Mouse (Mus musculus): ENCODE results near the gene Acaa1b. TPM values are rescaled to one million over a fixed set of nuclear protein-coding genes. Genes with fewer than 3 reads are reported as not detected.

The Acaa1b gene
- total and polyA plus RNA-seq, 2 experiments from 2014 or later: 2.1 to 2.7 TPM

DNA sequence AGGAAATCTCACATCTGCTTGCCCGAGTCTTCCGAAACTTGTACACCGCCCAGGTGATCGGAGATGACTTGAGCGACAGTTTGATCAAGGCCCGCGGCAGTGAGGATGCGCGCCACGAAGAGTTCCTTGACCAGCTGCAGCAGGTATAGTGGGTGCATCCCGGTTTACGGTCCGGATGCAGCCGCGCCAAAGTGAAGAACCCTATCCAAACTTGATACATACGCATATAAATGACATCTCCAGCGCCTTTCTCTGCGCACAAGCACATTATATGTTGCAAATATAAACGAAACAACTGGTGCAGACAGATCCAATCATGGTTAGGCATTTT, 54.1 kb downstream of the Acaa1b start:
- H3K27ac ChIP-seq (ENCODE audit: low read depth, low read length): no peak overlapping the region
- H3K4me1 ChIP-seq (ENCODE audit: insufficient read depth): peaks cover 4% of the 10 kb centered on the region; the same call in 1 of the 2 replicates
- H3K36me3 ChIP-seq (ENCODE audit: insufficient read depth): no peaks in the 10 kb centered on the region
- DNase-seq (no peak), ATAC-seq (no peak; the same call in 1 of the 2 replicates)
- H3K9ac ChIP-seq: peak overlapping the region; percentile 45
- WGBS: 3% methylated on average over 19 of the region's 19 CpGs
- H3K4me3 ChIP-seq (ENCODE audit: low read depth, low read length): peak overlapping the region; percentile 62
- H3K4me2 ChIP-seq (ENCODE audit: low read depth): peak overlapping the region; percentile 70
- H3K27me3 ChIP-seq (ENCODE audit: insufficient read depth, low read length): peaks cover 8% of the 10 kb centered on the region; the same call in 1 of the 2 replicates
- no peak for TF ChIP-seq CTCF (IDR thresholded peaks at IDR 0.05; ENCODE audit: low read depth)
- H3K9me3 ChIP-seq (ENCODE audit: low read length): no peaks in the 10 kb centered on the region

DNA sequence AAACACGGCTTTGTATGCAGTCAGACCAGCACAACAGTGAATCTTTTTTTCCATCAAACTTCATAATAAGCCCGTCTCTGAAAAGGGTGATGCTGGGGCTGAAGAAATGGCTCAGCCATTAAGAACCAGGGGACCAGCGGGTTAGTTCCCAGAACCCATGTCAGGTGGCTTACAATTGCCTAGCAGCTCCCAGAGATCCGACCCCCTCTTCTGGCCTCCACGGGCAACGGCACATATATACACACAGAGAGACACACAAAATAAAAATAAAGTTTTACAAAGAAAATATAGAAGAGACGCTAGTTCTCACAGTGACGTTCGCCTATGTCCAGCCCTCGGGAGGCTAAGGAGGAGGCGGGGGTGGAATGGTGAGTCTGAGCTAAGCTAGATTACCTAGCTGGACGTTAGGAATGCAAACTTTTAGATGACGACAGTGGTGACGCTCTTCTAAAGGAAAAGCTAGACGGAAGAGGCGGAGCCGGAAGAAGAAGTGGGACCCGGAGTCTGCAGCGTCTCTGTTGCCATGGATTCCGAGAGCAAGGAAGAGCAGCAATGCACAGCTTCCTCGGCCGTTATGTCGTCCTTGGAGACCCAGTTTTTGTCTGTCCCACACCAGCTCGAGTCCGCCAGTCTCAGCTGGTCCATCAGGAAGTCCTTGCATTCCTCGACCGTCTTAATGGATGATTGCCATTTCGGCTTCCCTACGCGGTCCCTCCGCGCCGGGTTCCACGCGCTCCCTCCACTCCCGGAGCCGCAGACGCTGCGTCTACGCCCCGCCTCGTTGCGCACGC, 54.7 kb downstream of the Acaa1b start, which contains the start of gene Dlec1:
TSS of gene Dlec1 (plus strand) at position 487 of the 791 bp plus-strand sequence.
- peaks cover 4% of the 10 kb centered on the region; the same call in 1 of the 2 replicates for H3K4me1 ChIP-seq (ENCODE audit: insufficient read depth)
- no peaks in the 10 kb centered on the region for H3K36me3 ChIP-seq (ENCODE audit: insufficient read depth)
- peak; percentile 25; the same call in 1 of the 2 replicates for TF ChIP-seq CTCF (IDR thresholded peaks at IDR 0.05; ENCODE audit: low read depth)
- ATAC-seq (peak; percentile 95), DNase-seq (peak; percentile 88)
- peaks cover 8% of the 10 kb centered on the region; the same call in 1 of the 2 replicates for H3K27me3 ChIP-seq (ENCODE audit: insufficient read depth, low read length)
- peak within 1 kb of the TSS; percentile 62 for H3K4me3 ChIP-seq (ENCODE audit: low read depth, low read length)
- 2% methylated on average over 44 of the region's 44 CpGs for WGBS
- H3K9me3 ChIP-seq (ENCODE audit: low read length): no peaks in the 10 kb centered on the region
- no peak within 1 kb of the TSS for H3K27ac ChIP-seq (ENCODE audit: low read depth, low read length)
- peak within 1 kb of the TSS; percentile 45 for H3K9ac ChIP-seq
- peak within 1 kb of the TSS; percentile 70 for H3K4me2 ChIP-seq (ENCODE audit: low read depth)

DNA sequence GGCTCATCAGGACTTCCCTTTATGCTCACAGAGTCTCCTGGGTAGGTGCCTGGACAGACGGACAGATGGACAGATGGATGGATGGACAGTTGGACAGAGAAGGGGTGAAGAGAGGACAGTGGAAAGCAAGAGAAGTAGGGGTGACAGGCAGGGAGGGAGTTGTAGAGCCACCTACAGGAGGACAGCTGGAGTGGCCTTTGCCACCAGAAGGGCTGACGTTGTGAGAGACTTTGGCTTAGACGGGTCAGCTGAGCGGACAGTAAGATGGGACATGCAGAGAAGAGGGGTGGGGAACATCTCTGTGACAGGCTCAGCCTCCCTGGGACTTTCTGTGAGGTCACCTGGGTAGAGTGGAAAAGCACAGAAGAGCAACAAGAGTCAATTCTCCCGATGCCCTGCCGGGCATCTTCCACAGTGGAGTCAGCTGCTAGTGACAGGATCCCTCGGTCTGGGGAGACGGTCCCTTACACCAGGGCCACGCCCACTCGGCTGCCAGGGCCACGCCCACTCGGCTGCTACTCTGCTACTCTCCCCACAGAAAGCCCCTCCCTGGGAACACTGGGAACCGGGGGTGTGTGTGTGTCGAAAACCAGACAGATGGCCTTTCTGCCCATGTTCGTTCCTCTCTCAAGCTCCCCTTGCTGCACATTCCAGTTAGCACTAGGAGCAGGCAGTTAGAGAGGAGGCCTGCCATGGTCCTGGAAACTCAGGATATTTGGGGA, 56.6 kb downstream of the Acaa1b start:
- Histone ChIP-seq H3K9me3 (ENCODE audit: low read length) (no peaks in the 10 kb centered on the region), H3K4me1 (ENCODE audit: insufficient read depth) (peaks cover 4% of the 10 kb centered on the region; the same call in 1 of the 2 replicates), H3K4me2 (ENCODE audit: low read depth) (no peak overlapping the region), H3K27ac (ENCODE audit: low read depth, low read length) (no peak overlapping the region), H3K9ac (no peak overlapping the region), H3K27me3 (ENCODE audit: insufficient read depth, low read length) (peaks cover 8% of the 10 kb centered on the region; the same call in 1 of the 2 replicates), H3K36me3 (ENCODE audit: insufficient read depth) (no peaks in the 10 kb centered on the region), H3K4me3 (ENCODE audit: low read depth, low read length) (no peak overlapping the region)
- no peak for DNase-seq
- no peak for ATAC-seq
- 20% methylated on average over 15 of the region's 15 CpGs for WGBS
- 0 out of 2 replicates have a peak, but pooled peaks have one; percentile 11 for TF ChIP-seq CTCF (IDR thresholded peaks at IDR 0.05; ENCODE audit: low read depth)

Other genes starting within 250 kb of the Acaa1b start
- gene Ctdspl, start 230.6 kb downstream of the Acaa1b start, total RNA-seq (2014; rRNA removed): 7.8 and 7.9 TPM in 2 replicates
- 1.9 and 4.6 TPM in 2 replicates for gene Ctdspl, start 230.6 kb downstream of the Acaa1b start, polyA plus RNA-seq (2015; fragmentation: Nextera tagmentation; extraction: Ambion mirVana)
- 3.3 and 6.5 TPM in 2 replicates for gene Vill, start 104.3 kb downstream of the Acaa1b start, total RNA-seq (2014; rRNA removed)
- gene Vill, start 104.3 kb downstream of the Acaa1b start, polyA plus RNA-seq (2015; fragmentation: Nextera tagmentation; extraction: Ambion mirVana): 2.7 and 3.8 TPM in 2 replicates
- 9.6 and 16.1 TPM in 2 replicates for gene Plcd1, start 63.6 kb downstream of the Acaa1b start, total RNA-seq (2014; rRNA removed)
- gene Plcd1, start 63.6 kb downstream of the Acaa1b start, polyA plus RNA-seq (2015; fragmentation: Nextera tagmentation; extraction: Ambion mirVana): 8.2 and 11.3 TPM in 2 replicates
- 0.85 and 2.0 TPM in 2 replicates for gene Dlec1, start 54.6 kb downstream of the Acaa1b start, total RNA-seq (2014; rRNA removed)
- gene Dlec1, start 54.6 kb downstream of the Acaa1b start, polyA plus RNA-seq (2015; fragmentation: Nextera tagmentation; extraction: Ambion mirVana): 0.40 and 0.42 TPM in 2 replicates
- not detected in 2 replicates for gene Gm47289, start 2.1 kb upstream of the Acaa1b start, total RNA-seq (2014; rRNA removed)
- gene Gm47289, start 2.1 kb upstream of the Acaa1b start, polyA plus RNA-seq (2015; fragmentation: Nextera tagmentation; extraction: Ambion mirVana): not detected in 2 replicates
- not detected in 2 replicates for gene Slc22a13, start 52.0 kb upstream of the Acaa1b start, total RNA-seq (2014; rRNA removed)
- not detected in 2 replicates for gene Slc22a13, start 52.0 kb upstream of the Acaa1b start, polyA plus RNA-seq (2015; fragmentation: Nextera tagmentation; extraction: Ambion mirVana)
- gene Oxsr1, start 165.3 kb upstream of the Acaa1b start, total RNA-seq (2014; rRNA removed): 48.8 and 57.5 TPM in 2 replicates
- gene Oxsr1, start 165.3 kb upstream of the Acaa1b start, polyA plus RNA-seq (2015; fragmentation: Nextera tagmentation; extraction: Ambion mirVana): 7.2 and 8.8 TPM in 2 replicates
- 121 and 130 TPM in 2 replicates for gene Acaa1a, start 182.6 kb upstream of the Acaa1b start, total RNA-seq (2014; rRNA removed)
- 81.8 and 86.6 TPM in 2 replicates for gene Acaa1a, start 182.6 kb upstream of the Acaa1b start, polyA plus RNA-seq (2015; fragmentation: Nextera tagmentation; extraction: Ambion mirVana)
- 4.0 and 5.8 TPM in 2 replicates for gene Myd88, start 184.3 kb upstream of the Acaa1b start, total RNA-seq (2014; rRNA removed)
- gene Myd88, start 184.3 kb upstream of the Acaa1b start, polyA plus RNA-seq (2015; fragmentation: Nextera tagmentation; extraction: Ambion mirVana): 5.2 and 5.3 TPM in 2 replicates
- 5.0 and 9.0 TPM in 2 replicates for gene Xylb, start 200.3 kb upstream of the Acaa1b start, total RNA-seq (2014; rRNA removed)
- gene Xylb, start 200.3 kb upstream of the Acaa1b start, polyA plus RNA-seq (2015; fragmentation: Nextera tagmentation; extraction: Ambion mirVana): 2.6 and 3.7 TPM in 2 replicates
- gene Slc22a14, start 208.5 kb upstream of the Acaa1b start, total RNA-seq (2014; rRNA removed): 0.08 TPM in 1 of 2 replicates, not detected in the other
- gene Slc22a14, start 208.5 kb upstream of the Acaa1b start, polyA plus RNA-seq (2015; fragmentation: Nextera tagmentation; extraction: Ambion mirVana): not detected in 2 replicates
- gene Acvr2b, start 245.0 kb upstream of the Acaa1b start, total RNA-seq (2014; rRNA removed): 13.4 and 26.7 TPM in 2 replicates
- gene Acvr2b, start 245.0 kb upstream of the Acaa1b start, polyA plus RNA-seq (2015; fragmentation: Nextera tagmentation; extraction: Ambion mirVana): 9.7 and 23.2 TPM in 2 replicates